Mouse (Mus musculus): ENCODE data around the gene Tmem184c. TPM values are rescaled to one million over a fixed set of nuclear protein-coding genes. Genes with fewer than 3 reads are reported as not detected.

Gene Tmem184c
- polyA plus RNA-seq, 1 experiment from 2014 or later = 43.1 TPM

DNA sequence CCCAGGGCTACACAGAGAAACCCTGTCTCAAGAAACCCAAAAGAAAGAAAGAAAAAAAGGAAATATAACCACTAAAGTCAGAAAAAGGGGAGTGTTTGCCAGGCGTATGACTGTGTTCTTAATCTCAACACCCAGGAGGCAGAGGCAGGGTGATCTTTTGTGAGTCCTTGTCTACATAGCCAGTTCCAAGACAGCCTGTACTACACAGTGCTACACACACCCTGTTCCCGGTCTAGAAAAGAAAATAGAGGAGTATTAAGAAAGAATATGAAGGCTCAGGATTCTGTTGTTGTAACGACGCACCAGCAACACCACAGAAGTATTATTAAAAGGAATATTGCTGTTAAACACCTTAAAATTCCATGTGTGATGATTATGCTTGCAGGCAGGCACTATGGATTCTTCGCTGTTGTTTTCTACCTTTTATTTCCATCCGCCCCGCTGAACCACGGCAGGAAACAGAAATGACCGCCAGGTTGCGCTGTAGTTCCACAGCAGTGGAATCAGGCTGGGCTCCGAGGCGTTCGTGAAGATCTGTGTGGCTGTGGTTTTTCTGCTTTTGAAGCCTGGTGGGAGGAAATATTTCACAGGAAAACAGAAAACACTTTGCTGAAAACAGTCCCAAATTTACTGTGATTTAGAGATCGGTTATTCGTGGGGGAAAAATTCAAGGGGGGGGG, 19.5 kb upstream of the Tmem184c start:
- ATAC-seq (ENCODE audit: low FRiP score, low TSS enrichment) = peak; percentile 88; the same call in 1 of the 2 replicates
- H3K27me3 ChIP-seq (ENCODE audit: control insufficient read depth, insufficient read depth, low read length) = no peaks in the 10 kb centered on the region
- H3K4me3 ChIP-seq (ENCODE audit: low read length) = no peak overlapping the region
- 16% methylated on average over 15 of the region's 15 CpGs for WGBS
- no peaks in the 10 kb centered on the region for H3K4me1 ChIP-seq (ENCODE audit: control insufficient read depth, insufficient read depth, low read length)
- H3K9ac ChIP-seq (ENCODE audit: low read depth, low read length) = no peak overlapping the region
- no peak overlapping the region for H3K27ac ChIP-seq (ENCODE audit: low read depth, low read length)
- H3K36me3 ChIP-seq (ENCODE audit: control insufficient read depth, insufficient read depth, low read length) = no peaks in the 10 kb centered on the region
- no peaks in the 10 kb centered on the region for H3K9me3 ChIP-seq (ENCODE audit: control insufficient read depth, low read length)
- no peak overlapping the region for H3K4me2 ChIP-seq (replicated peaks; ENCODE audit: low read depth, low read length)

DNA sequence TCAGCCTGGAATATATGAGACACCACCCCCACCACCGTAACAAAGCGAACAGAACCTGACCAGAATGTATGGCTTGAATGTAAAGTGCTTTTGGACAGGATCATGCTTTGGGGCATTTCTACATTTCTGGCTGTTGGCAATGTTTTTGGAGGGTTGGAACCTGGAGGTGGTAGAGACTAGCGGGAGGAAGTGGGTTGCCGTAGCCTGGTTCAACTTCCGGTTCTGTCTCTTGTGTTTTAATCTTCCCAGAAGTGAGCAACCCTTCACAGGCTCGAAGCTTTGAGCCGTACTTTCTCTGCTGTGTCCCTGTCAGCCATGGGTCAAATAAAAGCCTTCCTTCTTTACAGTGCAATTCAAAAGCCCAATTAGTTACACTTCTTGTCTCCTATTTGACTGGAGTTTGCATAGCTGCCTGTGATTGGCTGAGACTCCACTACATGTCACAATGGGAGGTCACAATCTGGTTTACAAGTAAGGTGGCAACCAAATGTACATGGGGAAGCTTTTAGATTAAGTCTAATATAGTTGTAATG, 13.2 kb upstream of the Tmem184c start:
- no peak overlapping the region for H3K9ac ChIP-seq (ENCODE audit: low read depth, low read length)
- no peak overlapping the region for H3K27ac ChIP-seq (ENCODE audit: low read depth, low read length)
- no peak overlapping the region for H3K4me2 ChIP-seq (replicated peaks; ENCODE audit: low read depth, low read length)
- H3K36me3 ChIP-seq (ENCODE audit: control insufficient read depth, insufficient read depth, low read length) = no peaks in the 10 kb centered on the region
- no peaks in the 10 kb centered on the region for H3K27me3 ChIP-seq (ENCODE audit: control insufficient read depth, insufficient read depth, low read length)
- ATAC-seq (ENCODE audit: low FRiP score, low TSS enrichment) = no peak
- H3K4me1 ChIP-seq (ENCODE audit: control insufficient read depth, insufficient read depth, low read length) = 0 out of 2 replicates have a peak, but pooled peaks cover 3% of the 10 kb centered on the region
- WGBS = 87% methylated on average over 7 of the region's 7 CpGs
- H3K4me3 ChIP-seq (ENCODE audit: low read length) = no peak overlapping the region
- no peaks in the 10 kb centered on the region for H3K9me3 ChIP-seq (ENCODE audit: control insufficient read depth, low read length)

DNA sequence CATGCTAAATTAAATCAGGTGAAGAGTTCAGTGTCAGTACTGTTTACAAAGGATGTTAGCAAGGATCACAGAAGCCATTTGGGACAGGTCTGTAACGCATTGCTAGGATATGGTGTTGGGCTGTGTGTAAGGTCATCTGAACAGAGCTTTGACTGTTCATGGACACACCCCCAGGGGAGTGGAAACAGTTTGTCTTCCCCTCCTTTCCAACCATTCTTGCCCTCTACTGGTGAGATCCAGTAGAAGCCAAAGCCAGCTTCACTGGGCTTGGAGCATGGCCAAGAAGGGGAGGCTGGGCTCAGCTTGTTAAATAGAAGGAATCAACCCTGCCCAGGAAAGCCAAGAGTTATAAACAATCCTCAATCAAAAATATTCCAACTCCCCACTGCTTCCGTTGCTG, 7.4 kb upstream of the Tmem184c start:
- WGBS = 50% methylated on average over 2 of the region's 2 CpGs
- no peak overlapping the region for H3K4me2 ChIP-seq (replicated peaks; ENCODE audit: low read depth, low read length)
- no peak overlapping the region for H3K4me3 ChIP-seq (ENCODE audit: low read length)
- no peaks in the 10 kb centered on the region for H3K36me3 ChIP-seq (ENCODE audit: control insufficient read depth, insufficient read depth, low read length)
- no peaks in the 10 kb centered on the region for H3K9me3 ChIP-seq (ENCODE audit: control insufficient read depth, low read length)
- no peak overlapping the region for H3K9ac ChIP-seq (ENCODE audit: low read depth, low read length)
- no peak for ATAC-seq (ENCODE audit: low FRiP score, low TSS enrichment)
- H3K4me1 ChIP-seq (ENCODE audit: control insufficient read depth, insufficient read depth, low read length) = 0 out of 2 replicates have a peak, but pooled peaks cover 3% of the 10 kb centered on the region
- H3K27ac ChIP-seq (ENCODE audit: low read depth, low read length) = no peak overlapping the region
- no peaks in the 10 kb centered on the region for H3K27me3 ChIP-seq (ENCODE audit: control insufficient read depth, insufficient read depth, low read length)

DNA sequence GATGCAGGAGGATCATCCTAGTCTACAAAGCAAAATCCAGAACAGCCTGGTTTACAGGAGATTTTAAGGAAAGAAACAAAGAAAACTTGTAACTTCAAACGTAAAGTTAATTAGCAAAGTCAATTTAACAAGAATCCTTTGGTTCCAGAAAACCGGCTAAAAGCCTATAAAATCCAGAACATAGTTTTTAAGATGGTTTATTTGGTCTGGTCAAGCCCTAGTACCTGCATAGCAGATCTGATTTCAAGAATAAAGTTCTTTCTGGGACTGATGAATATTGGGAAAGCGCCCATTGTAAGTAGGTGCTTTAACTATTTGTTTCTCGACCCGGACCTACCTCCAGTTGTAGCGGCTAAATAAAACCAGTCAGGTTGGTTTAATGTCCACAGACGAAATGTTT, 877 bp downstream of the Tmem184c start:
- Histone ChIP-seq H3K27me3 (ENCODE audit: control insufficient read depth, insufficient read depth, low read length) (no peaks in the 10 kb centered on the region), H3K4me2 (replicated peaks; ENCODE audit: low read depth, low read length) (peak overlapping the region; percentile 78), H3K36me3 (ENCODE audit: control insufficient read depth, insufficient read depth, low read length) (peaks cover 6% of the 10 kb centered on the region; the same call in 1 of the 2 replicates), H3K4me1 (ENCODE audit: control insufficient read depth, insufficient read depth, low read length) (no peaks in the 10 kb centered on the region), H3K9me3 (ENCODE audit: control insufficient read depth, low read length) (no peaks in the 10 kb centered on the region), H3K4me3 (ENCODE audit: low read length) (peak overlapping the region; percentile 82), H3K9ac (ENCODE audit: low read depth, low read length) (peak overlapping the region; percentile 66; the same call in 1 of the 2 replicates), H3K27ac (ENCODE audit: low read depth, low read length) (no peak overlapping the region)
- ATAC-seq (ENCODE audit: low FRiP score, low TSS enrichment) = no peak
- 11% methylated on average over 7 of the region's 7 CpGs for WGBS

DNA sequence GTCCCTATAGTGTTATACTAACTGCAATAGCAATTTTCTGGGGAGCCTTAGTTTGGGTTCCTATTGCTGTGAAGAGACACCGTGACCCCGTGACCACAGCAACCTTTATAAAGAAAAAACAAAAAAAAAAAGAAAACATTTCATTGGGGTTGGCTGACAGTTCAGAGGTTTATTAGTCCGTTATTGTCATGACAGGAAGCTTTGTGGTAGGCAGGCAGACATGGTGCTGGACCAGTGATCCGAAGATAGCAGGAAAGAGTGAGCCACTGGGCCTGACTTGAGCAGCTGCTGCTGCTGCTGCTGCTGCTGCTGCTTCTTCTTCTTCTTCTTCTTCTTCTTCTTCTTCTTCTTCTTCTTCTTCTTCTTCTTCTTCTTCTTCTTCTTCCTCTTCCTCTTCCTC, 26.3 kb downstream of the Tmem184c start:
- Histone ChIP-seq H3K27ac (ENCODE audit: low read depth, low read length) (no peak overlapping the region), H3K4me3 (ENCODE audit: low read length) (no peak overlapping the region), H3K36me3 (ENCODE audit: control insufficient read depth, insufficient read depth, low read length) (peaks cover 21% of the 10 kb centered on the region; the same call in 1 of the 2 replicates), H3K9me3 (ENCODE audit: control insufficient read depth, low read length) (no peaks in the 10 kb centered on the region), H3K4me2 (replicated peaks; ENCODE audit: low read depth, low read length) (no peak overlapping the region), H3K9ac (ENCODE audit: low read depth, low read length) (no peak overlapping the region), H3K27me3 (ENCODE audit: control insufficient read depth, insufficient read depth, low read length) (no peaks in the 10 kb centered on the region), H3K4me1 (ENCODE audit: control insufficient read depth, insufficient read depth, low read length) (no peaks in the 10 kb centered on the region)
- WGBS = 75% methylated on average over 4 of the region's 4 CpGs
- ATAC-seq (ENCODE audit: low FRiP score, low TSS enrichment) = no peak

DNA sequence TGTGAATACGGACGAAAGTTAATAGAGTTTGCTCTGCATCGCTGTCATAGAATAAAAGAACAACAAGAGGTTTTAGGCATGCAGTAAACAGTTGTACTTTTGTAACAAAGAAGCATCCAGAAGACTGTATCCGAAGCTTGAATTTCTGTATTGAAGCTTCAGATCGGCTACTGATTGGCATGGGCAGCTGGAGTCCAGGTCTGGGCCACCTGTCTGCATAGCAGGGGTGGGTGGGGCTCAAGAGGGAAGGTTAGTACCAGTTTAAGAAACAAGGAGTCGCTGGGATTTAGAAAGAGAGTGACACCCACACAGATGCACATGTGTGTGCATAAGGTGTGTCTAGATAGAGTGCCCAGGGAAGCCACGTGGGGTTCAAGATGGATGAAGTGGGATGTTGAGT, 32.8 kb downstream of the Tmem184c start:
- Histone ChIP-seq H3K4me3 (ENCODE audit: low read length) (no peak overlapping the region), H3K9ac (ENCODE audit: low read depth, low read length) (no peak overlapping the region), H3K4me1 (ENCODE audit: control insufficient read depth, insufficient read depth, low read length) (no peaks in the 10 kb centered on the region), H3K36me3 (ENCODE audit: control insufficient read depth, insufficient read depth, low read length) (peaks cover 41% of the 10 kb centered on the region; the same call in 1 of the 2 replicates), H3K27me3 (ENCODE audit: control insufficient read depth, insufficient read depth, low read length) (no peaks in the 10 kb centered on the region), H3K4me2 (replicated peaks; ENCODE audit: low read depth, low read length) (no peak overlapping the region), H3K27ac (ENCODE audit: low read depth, low read length) (no peak overlapping the region), H3K9me3 (ENCODE audit: control insufficient read depth, low read length) (no peaks in the 10 kb centered on the region)
- ATAC-seq (ENCODE audit: low FRiP score, low TSS enrichment) = no peak
- 93% methylated on average over 7 of the region's 7 CpGs for WGBS

DNA sequence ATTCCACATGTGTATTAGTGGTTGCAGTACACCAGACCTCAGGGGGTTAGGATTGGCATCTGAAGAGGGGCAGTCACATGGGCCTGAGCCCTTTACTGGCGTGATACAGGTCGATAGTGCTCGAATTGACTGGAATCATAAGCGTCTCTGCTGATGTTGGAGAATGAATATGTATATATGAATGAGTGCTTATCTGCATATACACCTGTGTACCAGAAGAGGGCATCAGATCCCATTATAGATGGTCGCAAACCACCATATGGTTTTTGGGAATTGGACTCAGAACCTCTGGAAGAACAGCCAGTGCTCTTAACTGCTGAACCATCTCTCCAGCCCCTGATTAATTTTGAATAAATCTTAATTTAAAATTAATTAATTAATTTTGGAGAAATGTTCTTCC, 36.3 kb downstream of the Tmem184c start:
- Histone ChIP-seq H3K27ac (ENCODE audit: low read depth, low read length) (no peak overlapping the region), H3K9me3 (ENCODE audit: control insufficient read depth, low read length) (no peaks in the 10 kb centered on the region), H3K4me1 (ENCODE audit: control insufficient read depth, insufficient read depth, low read length) (no peaks in the 10 kb centered on the region), H3K4me3 (ENCODE audit: low read length) (no peak overlapping the region), H3K4me2 (replicated peaks; ENCODE audit: low read depth, low read length) (no peak overlapping the region), H3K36me3 (ENCODE audit: control insufficient read depth, insufficient read depth, low read length) (peaks cover 34% of the 10 kb centered on the region), H3K9ac (ENCODE audit: low read depth, low read length) (no peak overlapping the region), H3K27me3 (ENCODE audit: control insufficient read depth, insufficient read depth, low read length) (no peaks in the 10 kb centered on the region)
- WGBS = 90% methylated on average over 5 of the region's 5 CpGs
- ATAC-seq (ENCODE audit: low FRiP score, low TSS enrichment) = no peak

DNA sequence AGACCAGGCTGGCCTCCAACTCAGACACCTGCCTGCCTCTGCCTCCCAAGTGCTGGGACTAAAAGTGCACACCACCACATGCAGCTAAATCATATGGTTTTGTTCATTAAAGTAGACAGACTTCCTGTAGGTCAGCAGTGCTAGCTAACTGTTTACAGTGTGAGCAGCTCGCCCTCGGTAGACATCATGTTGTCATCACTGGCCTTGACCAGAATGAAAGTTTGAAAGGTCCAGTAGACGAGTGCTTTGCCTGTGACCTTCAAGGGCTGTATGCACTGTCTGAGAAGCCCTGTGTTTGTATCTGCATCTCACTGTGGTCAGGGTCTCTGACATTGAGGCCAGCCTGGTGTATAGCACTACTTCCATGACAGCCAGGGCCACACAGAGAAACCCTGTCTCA, 49.1 kb downstream of the Tmem184c start:
- no peak overlapping the region for H3K27ac ChIP-seq (ENCODE audit: low read depth, low read length)
- no peak overlapping the region for H3K4me2 ChIP-seq (replicated peaks; ENCODE audit: low read depth, low read length)
- peaks cover 65% of the 10 kb centered on the region for H3K36me3 ChIP-seq (ENCODE audit: control insufficient read depth, insufficient read depth, low read length)
- no peak overlapping the region for H3K4me3 ChIP-seq (ENCODE audit: low read length)
- H3K27me3 ChIP-seq (ENCODE audit: control insufficient read depth, insufficient read depth, low read length) = no peaks in the 10 kb centered on the region
- no peaks in the 10 kb centered on the region for H3K4me1 ChIP-seq (ENCODE audit: control insufficient read depth, insufficient read depth, low read length)
- no peak for ATAC-seq (ENCODE audit: low FRiP score, low TSS enrichment)
- WGBS = 86% methylated on average over 3 of the region's 3 CpGs
- no peak overlapping the region for H3K9ac ChIP-seq (ENCODE audit: low read depth, low read length)
- H3K9me3 ChIP-seq (ENCODE audit: control insufficient read depth, low read length) = no peaks in the 10 kb centered on the region

DNA sequence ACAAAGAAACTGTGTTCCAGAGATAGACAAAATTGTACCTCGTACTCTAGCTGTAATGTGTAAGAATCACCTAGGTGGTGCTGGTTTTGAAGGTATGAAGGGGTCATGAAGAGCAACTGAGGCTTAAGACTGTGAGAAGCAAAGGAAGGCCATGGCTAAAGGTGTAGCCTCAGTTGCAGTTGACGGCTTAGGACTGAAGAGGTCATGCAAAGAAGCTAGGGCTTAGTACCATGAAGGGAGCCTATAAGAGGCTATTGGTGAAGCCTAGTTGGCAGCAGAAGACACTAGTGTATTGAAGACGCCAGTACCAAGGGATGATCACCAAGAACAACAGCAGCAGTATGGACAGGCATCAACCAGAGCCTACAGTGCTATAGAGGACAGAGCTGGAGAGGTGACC, 58.0 kb downstream of the Tmem184c start:
- Histone ChIP-seq H3K4me1 (ENCODE audit: control insufficient read depth, insufficient read depth, low read length) (no peaks in the 10 kb centered on the region), H3K4me3 (ENCODE audit: low read length) (no peak overlapping the region), H3K36me3 (ENCODE audit: control insufficient read depth, insufficient read depth, low read length) (peaks cover 42% of the 10 kb centered on the region), H3K9me3 (ENCODE audit: control insufficient read depth, low read length) (no peaks in the 10 kb centered on the region; the same call in 1 of the 2 replicates), H3K27me3 (ENCODE audit: control insufficient read depth, insufficient read depth, low read length) (no peaks in the 10 kb centered on the region), H3K9ac (ENCODE audit: low read depth, low read length) (no peak overlapping the region), H3K27ac (ENCODE audit: low read depth, low read length) (no peak overlapping the region), H3K4me2 (replicated peaks; ENCODE audit: low read depth, low read length) (no peak overlapping the region)
- WGBS = 98% methylated on average over 3 of the region's 3 CpGs
- no peak for ATAC-seq (ENCODE audit: low FRiP score, low TSS enrichment)

Data from kidney, embryonic 14.5 days (tissue).